8 mouse cellular contexts compared by ENCODE assay signal in genomic region chr2:92459921-92460707, GRCm38 (mm10). TPM values are rescaled to one million over a fixed set of nuclear protein-coding genes. Genes with fewer than 3 reads are reported as not detected.
DNase-seq lines count a peak whose midpoint lies in the region; ATAC-seq and TF ChIP-seq lines count a peak whose summit lies in the region.

Slc35c1 (minus strand) TSS chr2:92460538.

- peak; percentile 62 for DNase-seq in cerebellum, adult 11-12 months
- DNase-seq in adrenal gland, postnatal 4 days (ENCODE audit: low spot score in 2 of 2): no peak
- no peak for DNase-seq in forebrain, postnatal 0 days
- DNase-seq in induced T-regulatory cell, adult 2 months (ENCODE audit: low read depth): peak; percentile 74
- no peak for DNase-seq in limb, embryonic 10.5 days (ENCODE audit: low spot score)
- peak; percentile 23 for DNase-seq in midbrain, embryonic 10.5 days (ENCODE audit: low spot score)

- H3K4me3 ChIP-seq in forebrain, postnatal 0 days (ENCODE audit: low read depth, low read length): peak within 1 kb of the TSS; percentile 87
- peak within 1 kb of the TSS; percentile 85 for H3K4me3 ChIP-seq in limb, embryonic 10.5 days
- H3K4me3 ChIP-seq in midbrain, embryonic 10.5 days: peak within 1 kb of the TSS; percentile 87
- peak within 1 kb of the TSS; percentile 69 for H3K4me3 ChIP-seq in stomach, embryonic 16.5 days (replicated peaks; ENCODE audit: low read length)

- TF ChIP-seq CTCF in forebrain, postnatal 0 days (IDR thresholded peaks at IDR 0.05; ENCODE audit: low read depth): no peak

- H3K36me3 ChIP-seq in forebrain, postnatal 0 days (ENCODE audit: insufficient read depth): no peaks in the 10 kb centered on the region
- H3K36me3 ChIP-seq in limb, embryonic 10.5 days: no peaks in the 10 kb centered on the region
- no peaks in the 10 kb centered on the region for H3K36me3 ChIP-seq in midbrain, embryonic 10.5 days
- no peaks in the 10 kb centered on the region for H3K36me3 ChIP-seq in stomach, embryonic 16.5 days (ENCODE audit: control insufficient read depth, insufficient read depth, low read length)

- 2% methylated on average over 33 of the region's 34 CpGs for WGBS in forebrain, postnatal 0 days
- 2% methylated on average over 34 of the region's 34 CpGs for WGBS in limb, embryonic 10.5 days
- WGBS in midbrain, embryonic 10.5 days: under 1% methylated on average over 34 of the region's 34 CpGs
- 2% methylated on average over 34 of the region's 34 CpGs for WGBS in stomach, embryonic 16.5 days

- H3K9ac ChIP-seq in forebrain, postnatal 0 days: peak within 1 kb of the TSS; percentile 72
- peak within 1 kb of the TSS; percentile 77 for H3K9ac ChIP-seq in stomach, embryonic 16.5 days (ENCODE audit: low read length)

- H3K4me2 ChIP-seq in forebrain, postnatal 0 days (ENCODE audit: low read depth): peak within 1 kb of the TSS; percentile 94
- H3K4me2 ChIP-seq in stomach, embryonic 16.5 days (ENCODE audit: low read depth, low read length): peak within 1 kb of the TSS; percentile 69

- H3K27me3 ChIP-seq in forebrain, postnatal 0 days (ENCODE audit: insufficient read depth, low read length): no peaks in the 10 kb centered on the region; the same call in 1 of the 2 replicates
- H3K27me3 ChIP-seq in limb, embryonic 10.5 days (ENCODE audit: low read depth, poor library complexity, severe bottlenecking): peaks cover 34% of the 10 kb centered on the region
- peaks cover 35% of the 10 kb centered on the region for H3K27me3 ChIP-seq in midbrain, embryonic 10.5 days (ENCODE audit: low read depth, poor library complexity, severe bottlenecking)
- peaks cover 11% of the 10 kb centered on the region for H3K27me3 ChIP-seq in stomach, embryonic 16.5 days (ENCODE audit: control insufficient read depth, insufficient read depth, low read length)

- no peaks in the 10 kb centered on the region for H3K9me3 ChIP-seq in forebrain, postnatal 0 days (ENCODE audit: low read length)
- no peaks in the 10 kb centered on the region for H3K9me3 ChIP-seq in limb, embryonic 10.5 days (replicated peaks)
- H3K9me3 ChIP-seq in midbrain, embryonic 10.5 days (replicated peaks): no peaks in the 10 kb centered on the region
- H3K9me3 ChIP-seq in stomach, embryonic 16.5 days (replicated peaks; ENCODE audit: control insufficient read depth, low read length): no peaks in the 10 kb centered on the region

- ATAC-seq in cerebellum, adult (ENCODE audit: insufficient number of reproducible peaks, low FRiP score, low TSS enrichment): no peak; the same call in none of the 2 replicates
- ATAC-seq in forebrain, postnatal 0 days: peak; percentile 20; the same call in 1 of the 2 replicates
- peak; percentile 27; the same call in 1 of the 2 replicates for ATAC-seq in stomach, embryonic 16.5 days (ENCODE audit: insufficient read depth, low FRiP score)

- peaks cover 23% of the 10 kb centered on the region for H3K4me1 ChIP-seq in forebrain, postnatal 0 days (ENCODE audit: insufficient read depth)
- peaks cover 46% of the 10 kb centered on the region for H3K4me1 ChIP-seq in limb, embryonic 10.5 days
- H3K4me1 ChIP-seq in midbrain, embryonic 10.5 days: peaks cover 51% of the 10 kb centered on the region
- H3K4me1 ChIP-seq in stomach, embryonic 16.5 days (ENCODE audit: control insufficient read depth, insufficient read depth, low read length): peaks cover 28% of the 10 kb centered on the region

- H3K27ac ChIP-seq in forebrain, postnatal 0 days (ENCODE audit: low read depth, low read length): peak within 1 kb of the TSS; percentile 54
- H3K27ac ChIP-seq in limb, embryonic 10.5 days: peak within 1 kb of the TSS; percentile 84
- peak within 1 kb of the TSS; percentile 85 for H3K27ac ChIP-seq in midbrain, embryonic 10.5 days (replicated peaks)
- peak within 1 kb of the TSS; percentile 56 for H3K27ac ChIP-seq in stomach, embryonic 16.5 days (ENCODE audit: low read length)

RNA-seq across cellular contexts. Expression of gene Slc35c1, which starts in this region (rescaled TPM):
- 10 to 100 TPM; 22.7 to 23.7 TPM for total RNA-seq in adrenal gland, postnatal 4 days (2021)
- 4.6 and 9.1 TPM in 2 replicates for total RNA-seq in forebrain, postnatal 0 days (2014; rRNA removed)
- 13.1 and 14.4 TPM in 2 replicates for polyA plus RNA-seq in forebrain, postnatal 0 days (2015; fragmentation: Nextera tagmentation; extraction: Ambion mirVana)
- polyA plus RNA-seq in limb, embryonic 10.5 days (2016; fragmentation: Nextera tagmentation; extraction: Ambion mirVana): 11.1 and 11.2 TPM in 2 replicates
- polyA plus RNA-seq in midbrain, embryonic 10.5 days (2016; fragmentation: Nextera tagmentation; extraction: Ambion mirVana): 12.8 and 15.1 TPM in 2 replicates
- 34.5 and 40.4 TPM in 2 replicates for polyA plus RNA-seq in stomach, embryonic 16.5 days (2015; fragmentation: Nextera tagmentation; extraction: Ambion mirVana)

Comparison
In these comparisons a context has a peak if more than half of its experiments do, and no peak if none do; other contexts are left out.
1. DNase-seq: peak in cerebellum, adult 11-12 months (single experiment), induced T-regulatory cell, adult 2 months (single experiment) and midbrain, embryonic 10.5 days (single experiment); none in adrenal gland, postnatal 4 days (0 of 2), forebrain, postnatal 0 days (single experiment) and limb, embryonic 10.5 days (single experiment).
2. Peak in every context shown above with its lines, with median percentiles within 50 percentile points of each other: H3K27ac ChIP-seq and H3K4me3 ChIP-seq.